Mouse (Mus musculus) liver, embryonic 18 days (tissue): ENCODE data around the gene Tmsb4x. TPM values are rescaled to one million over a fixed set of nuclear protein-coding genes. Genes with fewer than 3 reads are reported as not detected.

Source experiments
- polyA plus RNA-seq: library from polyadenylated mRNA; depleted of rRNA; stranded (reverse); fragments of >200 nt; gene quantifications from 2 replicates; pipeline ENCODE4 v1.2.3, GENCODE M21; 2012; rRNA removed

Gene Tmsb4x
- polyA plus RNA-seq: 907 and 988 TPM in 2 replicates

GRCm38 (mm10) chrX:167208978-167209754 is at the start of gene Tmsb4x:
TSS of gene Tmsb4x (minus strand) at chrX:167209315.

Other genes with a start within 250 kb of the Tmsb4x start
- gene Tlr8, start 55.0 kb upstream of the Tmsb4x start, polyA plus RNA-seq: 1.1 and 1.3 TPM in 2 replicates
- gene Tlr7, start 121.2 kb upstream of the Tmsb4x start, polyA plus RNA-seq: 2.1 and 2.2 TPM in 2 replicates
- 3.1 and 4.7 TPM in 2 replicates for gene Prps2, start 173.4 kb upstream of the Tmsb4x start, polyA plus RNA-seq